Mouse (Mus musculus) naive thymus-derived CD4-positive, alpha-beta T cell, adult 2 months (primary cell): ENCODE results near the gene Tspan15.

Experiments used
- DNase-seq: peaks from one replicate; pipeline ENCODE4 v3.0.0-alpha.2; 2011; ENCODE audit warnings: low read depth

Tspan15 gene

DNA sequence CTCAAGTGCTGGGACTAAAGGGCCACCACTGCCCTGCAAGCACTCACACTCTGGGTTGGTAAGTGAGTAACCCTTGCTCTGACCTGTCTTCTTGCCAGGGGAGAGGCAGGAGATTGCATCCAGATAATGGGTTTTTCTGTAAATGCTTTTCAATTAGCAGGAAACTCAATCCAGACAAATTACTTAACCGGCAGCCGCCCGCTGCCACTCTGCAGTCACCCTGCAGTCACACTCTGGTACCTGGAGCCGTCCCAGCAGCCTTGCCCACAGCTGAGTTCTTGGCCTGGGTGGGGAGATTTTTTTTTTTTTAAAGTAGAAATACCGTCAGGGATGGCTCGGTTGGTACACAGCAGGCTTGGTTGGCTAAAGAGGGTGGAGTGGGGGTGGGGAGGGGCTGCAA lies 2.9 kb downstream of the Tspan15 start:
- DNase-seq = no peak

DNA sequence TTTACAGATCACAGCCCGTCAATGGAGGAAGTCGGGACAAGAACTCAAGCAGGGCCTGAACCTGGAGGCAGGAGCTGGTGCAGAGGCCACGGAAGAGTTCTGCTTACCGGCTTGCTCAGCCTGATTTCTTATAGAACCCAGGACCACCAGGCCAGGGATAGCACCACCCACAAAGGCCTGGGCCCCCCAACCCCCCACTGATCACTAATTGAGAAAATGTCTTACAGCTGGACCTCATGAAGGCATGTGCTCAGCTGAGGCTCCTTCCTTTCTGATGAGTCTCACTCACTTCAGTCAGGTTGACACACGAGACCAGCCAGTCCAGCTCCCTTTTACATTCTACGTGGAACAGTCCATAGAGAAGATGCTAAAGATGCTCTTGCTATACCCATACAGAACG lies 5.2 kb downstream of the Tspan15 start:
- no peak for DNase-seq

DNA sequence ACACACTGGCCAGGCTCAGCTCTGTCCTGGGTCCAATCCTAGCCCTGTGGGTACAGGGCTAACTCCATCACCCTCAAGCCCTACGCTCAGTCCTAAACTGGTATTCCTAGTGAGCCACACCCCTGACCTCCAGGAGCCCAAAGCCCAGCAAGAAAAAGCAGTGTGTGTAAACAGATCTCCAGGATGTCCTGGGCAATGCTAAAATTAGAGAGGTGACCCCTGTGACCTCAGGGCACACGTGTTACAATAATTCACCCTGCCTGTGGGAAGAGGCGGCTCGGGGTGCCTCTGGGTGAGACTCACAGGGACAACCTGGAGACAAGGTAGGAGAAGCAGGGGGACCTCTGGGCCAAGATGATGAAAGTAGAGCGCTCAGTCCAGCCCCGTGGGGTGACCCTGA lies 6.8 kb downstream of the Tspan15 start:
- no peak for DNase-seq

DNA sequence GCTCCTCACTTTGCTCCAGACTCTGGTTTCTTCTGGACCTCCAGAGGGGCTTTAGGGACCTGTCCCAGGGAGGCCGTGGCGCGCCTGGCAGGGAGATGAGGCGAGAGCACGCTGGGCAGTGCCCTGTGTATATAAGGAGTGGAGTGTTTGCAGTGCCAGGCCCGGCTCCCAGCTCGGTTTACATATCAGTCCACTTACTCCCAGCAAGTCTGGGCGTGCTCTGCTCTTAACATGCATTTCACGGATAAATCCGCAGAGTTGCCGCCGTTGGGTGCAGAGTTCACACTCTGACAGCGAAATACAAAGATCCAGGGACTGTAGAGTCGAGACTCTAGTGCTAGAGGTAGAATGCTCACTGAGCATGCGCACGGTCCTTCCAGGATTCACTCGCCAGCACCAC lies 8.3 kb downstream of the Tspan15 start:
- DNase-seq = no peak

DNA sequence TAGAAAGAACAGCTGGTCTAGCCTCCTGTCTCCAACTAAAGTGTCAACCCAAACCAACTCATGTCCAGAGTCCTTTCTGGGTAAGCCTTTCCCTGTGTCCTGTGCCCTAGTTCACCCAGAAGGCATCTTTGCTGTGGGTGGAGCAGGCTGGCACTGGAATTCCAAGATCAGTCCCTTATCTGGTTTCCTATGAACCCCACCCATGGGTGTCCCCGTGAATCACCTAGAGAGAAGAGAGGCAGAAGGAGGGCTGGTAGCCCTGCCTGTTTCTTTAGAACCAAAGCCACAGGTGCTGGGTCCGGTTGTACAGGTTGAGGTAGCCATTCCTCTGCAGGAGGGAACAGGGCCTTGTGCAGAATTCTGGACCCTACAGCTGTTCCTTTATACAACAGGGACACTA lies 9.4 kb downstream of the Tspan15 start:
- DNase-seq = no peak

DNA sequence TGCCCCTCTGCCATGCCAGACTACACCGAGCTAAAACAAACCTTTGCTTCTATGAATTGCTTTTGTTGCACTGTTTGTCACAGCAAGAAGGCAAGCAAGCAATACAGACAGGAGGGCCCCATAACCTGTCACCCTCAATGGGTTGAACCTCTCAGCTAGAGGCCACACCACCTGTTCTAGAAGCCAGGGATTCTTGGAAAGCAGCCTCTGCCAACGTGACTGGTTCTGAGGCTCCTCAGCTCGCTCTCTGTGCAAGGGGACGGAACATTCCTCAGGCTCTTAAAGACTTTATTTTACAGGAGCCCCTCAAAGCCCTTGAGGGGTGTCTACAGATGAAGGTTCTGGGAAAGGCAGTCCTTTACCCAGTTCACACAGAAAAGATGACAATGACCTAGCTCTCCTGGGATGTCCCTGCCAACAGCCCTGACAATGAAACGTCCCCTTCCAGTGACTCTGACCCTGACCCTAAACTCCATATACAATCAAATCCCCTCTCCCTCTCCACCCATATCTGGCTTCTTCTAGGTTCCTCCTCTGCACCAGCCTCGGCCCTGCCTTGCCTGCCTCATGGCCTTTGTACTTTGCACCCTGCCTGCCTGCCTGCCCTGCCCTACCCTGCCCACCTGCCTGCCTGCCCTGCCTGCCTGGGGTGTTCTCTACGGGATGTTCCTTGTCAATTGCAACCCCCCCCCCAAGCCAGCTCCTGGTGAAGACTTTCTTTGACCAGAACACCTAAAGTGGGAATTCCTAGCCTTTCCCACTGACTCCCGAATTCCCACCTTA lies 10.1 kb downstream of the Tspan15 start:
- no peak for DNase-seq

DNA sequence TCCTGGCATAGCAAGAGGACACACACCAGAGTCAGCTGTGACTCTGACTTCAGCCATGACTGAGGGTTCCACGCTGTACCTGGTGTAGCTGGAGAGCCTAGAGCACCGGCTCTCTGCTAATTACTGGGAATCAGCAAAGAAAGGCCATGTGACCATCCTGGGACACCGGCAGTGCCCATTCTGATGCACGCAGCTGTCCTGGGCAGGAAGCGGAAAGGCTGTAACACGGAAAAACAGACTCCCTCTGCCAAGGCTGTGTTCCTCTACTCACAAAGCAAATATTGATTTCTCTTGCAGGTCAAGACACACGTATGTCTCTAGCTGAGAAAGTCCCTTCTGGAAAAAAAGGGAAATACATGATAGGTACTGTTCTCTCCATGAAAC lies 12.3 kb downstream of the Tspan15 start:
- DNase-seq = no peak

DNA sequence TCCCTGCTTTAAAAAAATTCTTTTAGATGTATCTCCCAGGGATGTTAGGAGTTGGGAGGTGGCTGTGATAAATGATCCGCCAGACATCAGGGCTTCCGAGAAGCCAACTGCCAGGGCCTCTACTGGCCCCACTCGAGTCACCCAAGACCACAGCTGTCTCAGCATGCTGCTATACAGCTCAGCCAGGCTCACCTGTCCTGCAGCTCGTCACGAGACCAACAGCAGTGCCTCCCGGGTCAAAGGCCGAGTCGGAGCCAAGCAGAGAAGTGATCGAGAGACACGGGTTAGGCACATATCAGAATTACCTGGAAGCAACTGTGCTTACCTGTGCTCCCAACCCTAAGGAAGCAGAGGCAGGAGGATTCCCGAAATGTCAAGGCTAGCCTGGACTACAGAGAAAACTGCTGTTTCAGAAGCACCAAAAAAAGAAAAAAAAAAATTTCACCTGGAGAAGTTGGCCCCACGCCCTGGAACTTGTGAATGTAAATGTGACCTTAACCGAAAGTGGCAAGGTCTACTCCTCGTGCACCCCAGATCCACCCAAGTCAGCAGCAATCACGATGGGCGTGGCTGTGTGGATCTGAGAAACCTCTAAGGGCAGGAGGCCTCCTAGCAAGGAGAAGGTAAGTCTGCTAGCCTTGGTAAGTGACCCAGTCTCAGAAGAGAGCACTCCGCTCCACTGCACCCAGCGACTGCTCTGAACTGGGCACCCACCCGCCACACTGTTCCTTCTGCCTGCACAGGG lies 12.8 kb downstream of the Tspan15 start:
- no peak for DNase-seq

DNA sequence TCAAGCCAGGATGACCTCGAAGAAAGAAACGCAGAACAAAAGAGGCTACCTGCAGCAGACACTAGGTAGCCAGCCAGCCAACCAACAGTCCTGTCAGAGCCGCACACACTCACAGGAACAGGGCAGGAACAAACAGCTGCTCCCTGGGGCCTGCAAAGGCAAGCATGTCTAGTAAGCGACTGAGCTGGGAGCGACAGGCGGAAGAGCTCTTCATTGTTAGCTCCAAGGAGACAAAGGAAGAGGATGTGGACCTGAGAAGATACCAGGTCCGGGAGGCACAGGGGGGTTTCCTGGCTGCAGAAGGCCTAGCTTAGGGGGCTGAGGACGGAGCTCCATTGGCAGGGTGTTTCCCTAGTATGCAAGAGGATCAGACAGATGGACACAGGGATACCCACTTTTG lies 13.9 kb downstream of the Tspan15 start:
- DNase-seq = no peak

DNA sequence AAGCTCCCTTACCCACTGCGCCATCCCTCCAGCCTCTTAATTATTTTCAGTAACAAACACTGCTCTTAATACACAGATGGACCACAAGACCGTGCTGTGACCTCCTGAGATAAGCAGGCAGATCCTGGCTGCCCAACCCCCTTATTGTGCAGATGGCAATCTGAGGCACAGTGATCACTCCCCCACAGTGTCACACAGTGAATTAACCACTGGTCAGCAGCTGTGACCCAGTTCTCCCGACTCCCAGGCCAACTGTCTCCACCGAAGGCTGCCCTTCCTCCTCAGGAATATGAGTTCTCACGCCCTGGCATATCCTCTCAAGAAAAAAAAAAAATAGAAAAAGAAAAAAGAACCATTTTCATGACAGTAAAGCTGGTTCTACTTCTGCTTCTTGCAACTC lies 14.5 kb downstream of the Tspan15 start:
- no peak for DNase-seq

DNA sequence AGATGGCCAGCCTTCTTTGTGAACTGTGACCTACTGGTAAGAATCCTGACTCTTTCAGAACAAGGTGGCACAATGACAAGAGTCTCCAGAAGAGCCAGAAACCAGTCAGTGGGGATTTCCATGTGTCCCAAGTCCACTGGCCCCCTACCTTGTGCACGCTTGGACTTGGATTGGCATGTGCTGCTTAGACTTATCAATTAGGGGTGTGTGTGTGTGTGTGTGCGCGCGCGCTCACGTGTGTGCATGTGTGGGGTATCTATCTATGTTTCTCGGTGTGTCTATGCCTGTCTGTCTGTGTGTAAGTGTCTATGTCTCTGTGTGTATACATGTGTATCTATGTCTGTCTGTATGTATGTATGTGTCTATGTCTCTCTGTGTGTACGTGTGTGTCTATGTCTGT lies 15.4 kb downstream of the Tspan15 start:
- DNase-seq = no peak

DNA sequence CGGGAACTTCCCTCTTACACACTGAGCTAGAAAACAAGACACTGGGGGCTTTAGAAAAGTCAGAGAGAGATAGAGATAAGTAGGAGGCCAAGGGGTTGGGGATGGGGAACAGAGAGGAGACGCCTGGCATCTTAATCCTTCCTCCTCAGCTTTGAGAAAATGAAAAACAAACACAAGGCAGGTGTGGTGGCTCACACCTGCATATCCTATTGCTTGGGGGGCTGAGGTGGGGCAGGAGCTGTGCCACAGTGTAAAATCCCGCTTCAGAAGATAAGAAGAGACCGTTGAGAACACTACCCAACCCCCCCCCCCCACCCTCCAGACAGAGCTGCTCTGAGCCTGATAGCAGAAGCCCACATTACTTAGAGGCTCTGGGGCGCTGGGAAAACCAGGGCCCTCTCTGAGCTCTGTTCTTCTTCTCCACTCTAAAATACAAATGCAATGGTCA lies 15.9 kb downstream of the Tspan15 start:
- no peak for DNase-seq

DNA sequence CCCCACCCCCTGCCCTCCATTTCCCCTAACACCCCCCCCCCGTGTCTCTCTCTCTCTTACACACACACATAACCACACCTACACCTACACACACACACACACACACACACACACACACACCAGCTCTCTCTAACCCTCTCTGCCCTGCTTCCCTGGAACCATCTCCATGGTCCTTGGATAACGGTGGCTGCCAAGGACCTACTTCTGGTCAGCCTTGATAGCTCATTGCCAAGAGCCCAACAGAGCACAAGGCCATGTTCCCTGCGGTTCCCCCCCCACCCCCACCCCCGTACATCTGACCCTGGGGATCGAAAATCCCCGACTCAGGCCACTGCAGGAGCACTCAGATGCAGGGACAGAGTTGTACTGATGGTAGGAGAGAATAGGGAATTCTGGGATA lies 19.7 kb downstream of the Tspan15 start:
- no peak for DNase-seq

DNA sequence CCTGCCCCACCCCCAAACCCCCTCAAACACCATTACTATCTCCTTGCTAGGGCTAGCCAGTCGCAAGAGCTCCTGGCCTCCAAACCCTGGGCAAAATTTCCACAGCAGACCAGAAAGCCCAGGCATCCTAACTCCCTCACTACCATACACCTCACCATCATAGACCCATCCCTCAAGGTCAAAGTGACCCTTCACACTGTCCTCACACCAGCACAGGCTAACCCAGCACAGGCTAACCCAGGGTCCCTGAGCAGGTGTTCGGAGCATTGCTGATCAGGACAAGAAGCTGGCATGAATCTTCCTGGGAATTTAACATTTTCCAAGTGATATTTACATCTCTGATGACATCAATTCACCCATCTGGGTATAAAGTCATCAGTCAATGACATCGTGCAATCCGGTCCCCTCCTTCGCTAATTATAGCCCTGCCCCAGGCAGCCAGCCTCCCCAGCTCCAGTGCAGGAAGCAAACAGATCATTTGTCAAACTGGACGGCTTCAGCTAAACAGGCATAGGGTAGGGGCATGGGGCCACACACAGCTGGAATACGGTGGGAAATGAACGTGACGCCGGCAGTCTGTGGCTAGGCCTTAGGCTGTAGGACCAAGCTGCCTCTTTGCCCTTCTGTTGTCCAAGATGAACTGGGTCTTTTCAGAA lies 22.7 kb downstream of the Tspan15 start:
- DNase-seq = no peak

DNA sequence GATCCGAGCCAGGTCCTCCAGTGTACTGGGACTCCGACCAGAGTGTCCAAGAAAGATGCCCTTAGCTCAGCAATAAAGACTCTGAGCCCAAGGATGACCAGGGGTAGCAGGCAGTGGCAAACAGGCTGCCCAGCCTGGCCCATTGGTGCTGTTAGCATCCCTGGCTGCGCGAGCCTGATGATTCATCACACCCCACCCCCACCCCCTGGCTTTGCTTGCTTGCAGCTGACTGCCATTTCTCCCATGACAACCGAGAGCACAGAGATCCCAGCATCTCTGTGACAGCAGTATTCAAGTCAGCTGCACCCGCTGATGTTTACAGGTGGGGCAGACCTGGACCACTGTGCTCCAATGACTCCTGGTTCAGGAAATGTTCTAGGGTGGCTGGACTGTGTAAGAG lies 28.5 kb downstream of the Tspan15 start:
- no peak for DNase-seq

DNA sequence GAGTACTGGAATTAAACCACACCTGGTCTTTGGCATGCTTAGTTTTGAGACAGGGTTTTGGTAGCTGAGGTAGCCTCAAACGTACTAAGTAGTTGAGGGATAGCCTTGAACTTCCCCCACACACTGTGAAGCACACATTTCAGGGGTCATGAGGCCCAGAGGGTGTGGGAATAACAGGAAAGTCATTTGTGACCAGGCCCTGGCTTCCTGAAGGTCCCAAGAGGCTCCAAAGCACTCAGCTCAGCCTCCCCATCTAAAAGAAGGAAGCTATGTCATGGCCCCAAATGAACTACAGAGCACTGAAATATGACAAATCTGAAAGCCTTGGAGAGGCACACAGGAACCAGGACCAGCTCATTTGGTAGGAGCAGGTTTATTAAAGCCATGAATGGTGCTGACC lies 32.2 kb downstream of the Tspan15 start:
- DNase-seq = no peak

DNA sequence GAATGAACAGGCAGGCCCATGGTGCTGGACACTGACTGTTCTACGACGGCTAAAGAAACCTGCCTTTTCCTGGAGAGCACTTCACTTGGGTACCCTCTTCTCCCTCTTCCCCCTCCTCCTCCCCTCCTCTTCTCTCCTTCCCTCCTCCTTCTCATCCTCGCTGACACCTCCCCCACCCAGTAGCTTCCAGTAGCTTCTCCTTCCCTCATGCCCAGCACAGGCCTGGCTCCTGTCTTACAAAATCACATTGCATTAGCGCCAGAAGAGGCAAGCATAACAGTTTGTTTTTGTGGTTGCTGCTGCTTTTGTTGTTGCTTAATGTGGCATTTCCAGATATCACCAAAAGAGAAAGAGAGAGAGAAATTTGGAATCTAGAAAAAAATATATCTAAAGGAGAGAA lies 33.6 kb downstream of the Tspan15 start:
- DNase-seq = no peak

DNA sequence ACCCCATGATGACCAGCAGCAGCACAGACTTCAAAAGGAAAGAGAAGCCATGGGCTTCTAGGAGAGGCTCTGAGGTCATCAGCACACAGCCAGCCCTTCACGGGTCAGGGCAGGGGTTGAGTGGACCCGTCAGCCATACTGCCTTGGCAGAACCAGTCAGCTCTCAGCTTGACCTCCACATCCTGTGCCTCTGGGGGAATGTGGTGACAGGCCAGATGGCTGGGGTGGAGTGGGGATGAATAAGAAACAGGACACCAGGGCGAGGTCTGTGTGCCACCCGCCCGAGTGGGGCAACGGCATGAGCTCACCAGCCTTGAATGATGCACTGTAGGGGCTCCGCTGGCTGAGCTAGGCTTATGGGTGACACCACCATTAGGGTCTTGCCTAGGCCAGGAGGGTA lies 35.7 kb downstream of the Tspan15 start:
- no peak for DNase-seq

DNA sequence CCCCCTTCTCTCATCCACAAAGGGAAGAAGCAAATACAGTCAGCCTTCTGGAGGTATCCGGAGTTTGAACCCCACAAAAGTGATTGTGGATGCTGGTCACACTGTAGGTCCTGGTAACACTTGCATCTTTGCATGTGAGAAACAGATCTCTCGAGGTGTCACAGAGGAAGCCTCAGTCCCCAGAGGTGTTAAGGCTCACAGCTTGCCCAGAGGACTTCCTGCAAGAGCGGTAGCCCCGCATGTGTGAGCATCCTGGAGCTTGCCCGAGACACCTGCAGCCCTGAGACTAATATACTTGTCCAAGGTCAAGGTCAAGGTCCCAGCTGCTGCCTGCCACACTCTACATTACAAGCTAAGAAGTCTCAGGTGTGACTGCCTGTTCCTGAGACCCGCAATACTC lies 36.1 kb downstream of the Tspan15 start:
- no peak for DNase-seq

DNA sequence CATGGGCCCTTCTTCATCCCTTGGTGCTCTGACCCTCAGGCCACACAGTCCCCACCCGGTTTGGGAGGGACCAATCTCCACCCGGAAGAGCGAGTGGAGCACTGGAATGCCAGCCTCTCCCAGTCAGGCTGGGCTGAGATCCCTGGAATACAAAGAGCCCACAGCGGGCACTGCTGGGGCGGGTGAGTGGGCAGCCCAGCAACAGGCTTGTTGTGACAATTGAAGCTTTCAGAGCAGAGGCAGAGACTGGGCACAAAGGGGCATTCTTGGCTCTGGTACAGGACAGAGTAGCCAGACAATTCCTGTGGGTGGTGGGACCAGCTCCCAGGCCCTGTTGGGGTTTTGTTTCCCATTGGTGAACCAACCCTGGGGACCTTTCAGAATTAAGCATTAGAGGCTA lies 36.6 kb downstream of the Tspan15 start:
- DNase-seq = no peak

DNA sequence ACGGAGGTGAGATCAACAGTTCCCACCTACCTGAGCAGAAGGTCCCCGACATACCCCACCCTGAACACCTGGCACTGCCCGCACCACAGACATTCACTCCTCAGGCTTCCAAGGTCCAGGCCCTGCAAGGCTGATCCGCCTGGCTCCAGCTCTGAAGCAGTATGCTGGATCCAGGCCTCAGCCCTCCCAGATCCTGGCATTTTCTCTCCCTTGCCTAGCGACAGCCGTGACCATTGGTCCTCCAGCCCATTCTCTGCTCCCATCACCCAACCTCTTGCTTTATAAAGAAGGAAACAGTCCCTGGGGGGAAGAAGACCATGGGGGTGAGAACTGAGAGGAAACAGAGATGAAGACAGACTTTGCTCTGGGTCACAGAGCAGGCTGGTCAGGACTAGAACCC lies 37.0 kb downstream of the Tspan15 start:
- no peak for DNase-seq

DNA sequence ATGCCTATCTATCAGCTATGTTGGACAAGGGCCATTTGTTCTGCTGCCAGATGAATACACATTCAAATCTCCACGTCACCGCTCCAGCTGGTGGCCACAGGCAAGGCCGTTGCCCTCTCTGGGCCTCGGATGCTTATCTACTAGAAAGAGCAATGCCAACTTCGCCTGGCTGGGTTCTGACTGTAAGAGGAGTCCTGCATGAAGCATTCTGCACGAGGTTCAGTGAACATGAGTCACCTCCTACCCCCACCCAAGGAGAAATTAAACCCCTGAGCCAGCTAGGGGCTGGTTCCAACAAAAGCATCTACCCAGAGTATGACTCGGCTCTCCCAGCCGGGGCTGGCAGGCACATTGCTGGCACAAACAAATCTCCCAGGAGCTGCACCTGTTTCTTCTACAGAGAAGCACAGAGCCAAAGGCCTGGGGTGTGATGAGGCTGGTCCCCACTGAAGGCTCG lies 38.3 kb downstream of the Tspan15 start:
- no peak for DNase-seq

DNA sequence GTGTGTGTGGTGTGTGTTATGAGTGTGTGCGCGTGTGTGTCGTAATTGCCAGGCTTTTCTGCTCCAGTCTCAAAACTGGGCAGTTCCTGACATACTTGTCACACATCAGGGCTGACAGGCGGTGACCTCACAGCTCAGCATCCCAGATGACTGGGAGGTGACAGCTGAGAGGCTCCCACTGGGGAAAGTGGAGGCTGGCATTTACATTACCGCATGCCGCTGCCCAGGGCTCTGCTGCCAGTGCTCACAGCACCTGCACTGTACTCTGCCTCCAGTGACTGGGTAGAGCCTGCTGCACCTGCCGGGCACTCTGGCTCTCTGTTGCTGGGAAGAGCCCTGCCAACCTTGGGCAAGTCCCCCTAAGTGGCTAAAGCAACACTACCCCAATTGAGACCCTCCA lies 40.2 kb downstream of the Tspan15 start:
- no peak for DNase-seq
